Mouse (Mus musculus): Measurements from ENCODE around the gene Echs1. TPM values are rescaled to one million over a fixed set of nuclear protein-coding genes. Genes with fewer than 3 reads are reported as not detected.

The Echs1 gene
- total and polyA plus RNA-seq, 3 experiments, result 438 to 535 (median 490) TPM

- no peaks in the 10 kb centered on the region for H3K36me3 ChIP-seq (ENCODE audit: control insufficient read depth, insufficient read depth, low read length)
- H3K27ac ChIP-seq, result no peak overlapping the region
- H3K79me2 ChIP-seq (replicated peaks; ENCODE audit: control insufficient read depth, insufficient read depth, low read length), result no peaks in the 10 kb centered on the region
- DNase-seq, result peak; percentile 10 to 35
- H3K4me3 ChIP-seq, result 0 out of 2 replicates have a peak overlapping the region, but pooled peaks have one; percentile 12
- intact Hi-C loops (cut with DNase I), result no loop called here
- 6% methylated on average over 28 of the region's 28 CpGs for WGBS
- peak overlapping the region; percentile 46; the same call in 1 of the 2 replicates for H3K9ac ChIP-seq (ENCODE audit: low read depth, low read length)
- peaks cover 3% of the 10 kb centered on the region for H3K27me3 ChIP-seq (ENCODE audit: control insufficient read depth, insufficient read depth, low read length)
- H3K4me1 ChIP-seq (ENCODE audit: control insufficient read depth, insufficient read depth, low read length), result no peaks in the 10 kb centered on the region
- TF ChIP-seq CTCF (IDR thresholded peaks at IDR 0.05) (no peak), POLR2A (IDR thresholded peaks at IDR 0.05; ENCODE audit: insufficient read depth, low read depth, low read length) (no peak), EP300 (IDR thresholded peaks at IDR 0.05; ENCODE audit: insufficient read depth, low read depth, low read length) (no peak)
Observed at GRCm38 (mm10) chr7:140153383-140153782, 37.1 kb upstream of the Echs1 start.

- no peak for DNase-seq
- Histone ChIP-seq H3K36me3 (ENCODE audit: control insufficient read depth, insufficient read depth, low read length) (no peaks in the 10 kb centered on the region), H3K79me2 (replicated peaks; ENCODE audit: control insufficient read depth, insufficient read depth, low read length) (no peaks in the 10 kb centered on the region), H3K27ac (no peak overlapping the region), H3K4me1 (ENCODE audit: control insufficient read depth, insufficient read depth, low read length) (no peaks in the 10 kb centered on the region; the same call in 1 of the 2 replicates), H3K4me3 (no peak overlapping the region), H3K27me3 (ENCODE audit: control insufficient read depth, insufficient read depth, low read length) (no peaks in the 10 kb centered on the region), H3K9ac (ENCODE audit: low read depth, low read length) (no peak overlapping the region)
- no peak for TF ChIP-seq EP300 (IDR thresholded peaks at IDR 0.05; ENCODE audit: insufficient read depth, low read depth, low read length)
- no peak for TF ChIP-seq POLR2A (IDR thresholded peaks at IDR 0.05; ENCODE audit: insufficient read depth, low read depth, low read length)
- TF ChIP-seq CTCF (IDR thresholded peaks at IDR 0.05), result peak; percentile 60
- intact Hi-C loops (cut with DNase I), result loop anchor here (5.0 kb wide), 1 partner anchor 177 kb away; no protein-coding TSS in a partner anchor
- WGBS, result 91% methylated on average over 4 of the region's 4 CpGs
Observed at GRCm38 (mm10) chr7:140144550-140144949, 28.3 kb upstream of the Echs1 start.

- H3K36me3 ChIP-seq (ENCODE audit: control insufficient read depth, insufficient read depth, low read length), result no peaks in the 10 kb centered on the region
- H3K79me2 ChIP-seq (replicated peaks; ENCODE audit: control insufficient read depth, insufficient read depth, low read length), result no peaks in the 10 kb centered on the region
- H3K4me3 ChIP-seq, result no peak overlapping the region
- intact Hi-C loops (cut with DNase I), result loop anchor here (1.0 to 5.0 kb wide), 2 partner anchors 63 to 174 kb away; no protein-coding TSS in a partner anchor
- WGBS, result 4% methylated on average over 14 of the region's 14 CpGs
- no peaks in the 10 kb centered on the region for H3K27me3 ChIP-seq (ENCODE audit: control insufficient read depth, insufficient read depth, low read length)
- no peak overlapping the region for H3K27ac ChIP-seq
- DNase-seq, result peak; percentile 68 to 69
- H3K4me1 ChIP-seq (ENCODE audit: control insufficient read depth, insufficient read depth, low read length), result peaks cover 2% of the 10 kb centered on the region
- TF ChIP-seq CTCF (IDR thresholded peaks at IDR 0.05), result peak; percentile 92
- TF ChIP-seq EP300 (IDR thresholded peaks at IDR 0.05; ENCODE audit: insufficient read depth, low read depth, low read length), result peak; percentile 54; the same call in 1 of the 2 replicates
- TF ChIP-seq POLR2A (IDR thresholded peaks at IDR 0.05; ENCODE audit: insufficient read depth, low read depth, low read length), result no peak
- H3K9ac ChIP-seq (ENCODE audit: low read depth, low read length), result no peak overlapping the region
Observed at GRCm38 (mm10) chr7:140141350-140141749, 25.1 kb upstream of the Echs1 start.

GRCm38 (mm10) chr7:140138021-140138310 lies 21.7 kb upstream of the Echs1 start:
- Histone ChIP-seq H3K79me2 (replicated peaks; ENCODE audit: control insufficient read depth, insufficient read depth, low read length) (no peaks in the 10 kb centered on the region), H3K27me3 (ENCODE audit: control insufficient read depth, insufficient read depth, low read length) (no peaks in the 10 kb centered on the region), H3K36me3 (ENCODE audit: control insufficient read depth, insufficient read depth, low read length) (no peaks in the 10 kb centered on the region), H3K4me1 (ENCODE audit: control insufficient read depth, insufficient read depth, low read length) (peaks cover 2% of the 10 kb centered on the region), H3K4me3 (peak overlapping the region; percentile 66), H3K9ac (ENCODE audit: low read depth, low read length) (peak overlapping the region; percentile 84), H3K27ac (peak overlapping the region; percentile 94)
- intact Hi-C loops (cut with DNase I), result loop anchor here (5.0 kb wide), 1 partner anchor 101 kb away; the partner anchor contains the start of genes Tubgcp2 and Zfp511
- no peak for TF ChIP-seq CTCF (IDR thresholded peaks at IDR 0.05)
- no peak for TF ChIP-seq EP300 (IDR thresholded peaks at IDR 0.05; ENCODE audit: insufficient read depth, low read depth, low read length)
- no peak for TF ChIP-seq POLR2A (IDR thresholded peaks at IDR 0.05; ENCODE audit: insufficient read depth, low read depth, low read length)
- DNase-seq, result no peak
- WGBS, result under 1% methylated on average over 8 of the region's 8 CpGs

GRCm38 (mm10) chr7:140137135-140138020 lies 21.1 kb upstream of the Echs1 start, which contains the start of gene Mtg1:
Mtg1 (plus strand) TSS chr7:140137564.
- Histone ChIP-seq H3K79me2 (replicated peaks; ENCODE audit: control insufficient read depth, insufficient read depth, low read length) (no peaks in the 10 kb centered on the region), H3K4me1 (ENCODE audit: control insufficient read depth, insufficient read depth, low read length) (peaks cover 2% of the 10 kb centered on the region), H3K27ac (peak within 1 kb of the TSS; percentile 94), H3K36me3 (ENCODE audit: control insufficient read depth, insufficient read depth, low read length) (no peaks in the 10 kb centered on the region), H3K9ac (ENCODE audit: low read depth, low read length) (peak within 1 kb of the TSS; percentile 84), H3K27me3 (ENCODE audit: control insufficient read depth, insufficient read depth, low read length) (no peaks in the 10 kb centered on the region), H3K4me3 (peak within 1 kb of the TSS; percentile 66)
- intact Hi-C loops (cut with DNase I), result loop anchor here (1.0 to 5.0 kb wide), 2 partner anchors 21 to 100 kb away; partner anchors contain the start of genes Echs1, Tubgcp2 and Zfp511
- DNase-seq, result peak; percentile 96 to 98
- TF ChIP-seq EP300 (IDR thresholded peaks at IDR 0.05; ENCODE audit: insufficient read depth, low read depth, low read length) (peak; percentile 65), CTCF (IDR thresholded peaks at IDR 0.05) (peak; percentile 21), POLR2A (IDR thresholded peaks at IDR 0.05; ENCODE audit: insufficient read depth, low read depth, low read length) (peak; percentile 72)
- WGBS, result 3% methylated on average over 39 of the region's 39 CpGs
